Mouse (Mus musculus): Measurements from ENCODE around the gene Kntc1.

DNA sequence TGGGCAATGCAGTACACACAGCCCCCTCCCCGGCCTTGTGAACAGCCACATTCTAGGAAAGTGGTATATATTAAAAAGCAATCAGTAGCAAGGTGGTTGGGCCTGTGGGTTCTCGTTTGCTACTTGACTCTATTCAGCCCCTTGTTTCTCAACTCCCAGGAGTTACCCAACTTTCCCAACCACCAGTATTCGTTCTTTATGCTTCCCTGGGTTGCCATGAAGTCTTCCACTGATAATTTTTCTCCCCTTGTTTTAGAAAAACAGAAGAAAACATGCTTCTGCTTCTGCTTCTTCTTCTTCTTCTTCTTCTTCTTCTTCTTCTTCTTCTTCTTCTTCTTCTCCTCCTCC, 93.4 kb downstream of the Kntc1 start:
- TF ChIP-seq CTCF (conservative IDR thresholded peaks at IDR 0.05; ENCODE audit: low read length), result no peak
- no peak for TF ChIP-seq NANOG (IDR thresholded peaks at IDR 0.05; ENCODE audit: borderline replicate concordance, low read length)
- TF ChIP-seq POU5F1 (IDR thresholded peaks at IDR 0.05; ENCODE audit: borderline replicate concordance, low read length), result no peak
